Mouse (Mus musculus): ENCODE results near the gene Kel. TPM values are rescaled to one million over a fixed set of nuclear protein-coding genes. Genes with fewer than 3 reads are reported as not detected.

Kel gene
- polyA plus RNA-seq, 1 experiment = 0.13 TPM

GRCm38 (mm10) chr6:41637393-41637792 lies 66.7 kb downstream of the Kel start:
- DNase-seq = no peak
- WGBS = 29% methylated on average over 1 of the region's 1 CpGs
- Histone ChIP-seq H3K27ac (ENCODE audit: insufficient read depth, low read depth, low read length) (no peak overlapping the region), H3K4me1 (ENCODE audit: control insufficient read depth, insufficient read depth, low read length) (no peaks in the 10 kb centered on the region), H3K27me3 (replicated peaks; ENCODE audit: control insufficient read depth, insufficient read depth, low read length) (no peaks in the 10 kb centered on the region), H3K4me3 (ENCODE audit: insufficient read depth, low read depth, low read length) (no peak overlapping the region), H3K36me3 (ENCODE audit: control insufficient read depth, insufficient read depth, low read length) (no peaks in the 10 kb centered on the region)
- TF ChIP-seq POLR2A (IDR thresholded peaks at IDR 0.05; ENCODE audit: low read depth, low read length) = no peak
- no peak for TF ChIP-seq CTCF (conservative IDR thresholded peaks at IDR 0.05; ENCODE audit: insufficient read depth, insufficient read length, low read depth, low read length)

Other genes starting within 250 kb of the Kel start
- gene Prss1, start 245.4 kb downstream of the Kel start, polyA plus RNA-seq (2012; rRNA removed) = not detected in 2 replicates
- not detected in 2 replicates for gene Prss2, start 182.6 kb downstream of the Kel start, polyA plus RNA-seq (2012; rRNA removed)
- 4.0 and 5.6 TPM in 2 replicates for gene Ephb6, start 98.9 kb downstream of the Kel start, polyA plus RNA-seq (2012; rRNA removed)
- gene Trpv6, start 67.9 kb downstream of the Kel start, polyA plus RNA-seq (2012; rRNA removed) = 0.72 and 1.0 TPM in 2 replicates
- gene Trpv5, start 23.6 kb downstream of the Kel start, polyA plus RNA-seq (2012; rRNA removed) = 6.6 and 12.4 TPM in 2 replicates
- gene Llcfc1, start 19.9 kb downstream of the Kel start, polyA plus RNA-seq (2012; rRNA removed) = 0.75 and 0.99 TPM in 2 replicates
- not detected in 2 replicates for gene Olfr459, start 70.8 kb upstream of the Kel start, polyA plus RNA-seq (2012; rRNA removed)
- gene Pip, start 143.2 kb upstream of the Kel start, polyA plus RNA-seq (2012; rRNA removed) = not detected in 2 replicates
- gene Sval2, start 148.7 kb upstream of the Kel start, polyA plus RNA-seq (2012; rRNA removed) = not detected in 2 replicates
- not detected in 2 replicates for gene Sval1, start 247.3 kb upstream of the Kel start, polyA plus RNA-seq (2012; rRNA removed)

Measured in kidney, adult 2 months (tissue).